Mouse (Mus musculus): ENCODE data around the gene Lyzl4. TPM values are rescaled to one million over a fixed set of nuclear protein-coding genes. Genes with fewer than 3 reads are reported as not detected.
A peak's percentile ranks its signal among the peaks of the same experiment; 100 is the strongest.

Gene Lyzl4
- total and polyA plus RNA-seq, 3 experiments, result not detected

DNA sequence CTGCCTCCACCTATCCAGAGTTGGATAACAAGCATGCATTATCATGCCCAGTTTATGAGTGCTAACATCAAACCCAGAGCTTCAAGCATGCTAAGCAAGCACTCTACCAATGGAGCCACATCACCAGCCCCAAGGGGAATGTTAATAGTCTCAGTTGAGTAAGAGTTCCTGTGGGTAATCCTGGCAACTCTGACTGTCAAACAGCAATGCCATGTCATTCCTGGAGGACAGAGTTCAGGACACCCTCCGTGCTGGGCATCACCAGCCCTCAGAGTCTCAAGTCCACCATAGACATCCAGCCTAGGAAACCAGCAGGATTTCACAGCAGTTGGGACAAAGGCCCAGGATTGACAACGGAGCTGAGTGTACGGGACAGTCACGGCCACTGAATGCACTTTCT is 18.7 kb downstream of the Lyzl4 start:
- no peaks in the 10 kb centered on the region for H3K79me2 ChIP-seq (ENCODE audit: control insufficient read depth, insufficient read depth, low read length, poor library complexity)
- no peak overlapping the region for H3K27ac ChIP-seq (ENCODE audit: control insufficient read depth, low read depth, low read length)
- H3K4me3 ChIP-seq (ENCODE audit: control insufficient read depth in 1 of 2, insufficient read depth in 1 of 2, low read depth in 2 of 2, low read length in 2 of 2), result no peak overlapping the region
- no peaks in the 10 kb centered on the region for H3K4me1 ChIP-seq (ENCODE audit: control insufficient read depth in 1 of 2, insufficient read depth in 2 of 2, low read length in 2 of 2)
- no peaks in the 10 kb centered on the region; a peak in 1 of 4 replicates for H3K27me3 ChIP-seq (ENCODE audit: control insufficient read depth in 1 of 2, insufficient read depth in 2 of 2, low read length in 2 of 2)
- no peaks in the 10 kb centered on the region for H3K9me3 ChIP-seq (replicated peaks; ENCODE audit: insufficient read depth, low read length)
- no peak for TF ChIP-seq MAFK (IDR thresholded peaks at IDR 0.05; ENCODE audit: borderline replicate concordance, low read depth, low read length)
- no peak for TF ChIP-seq SIN3A (IDR thresholded peaks at IDR 0.05; ENCODE audit: low read length)
- TF ChIP-seq ETS1 (IDR thresholded peaks at IDR 0.05; ENCODE audit: low read depth, low read length), result no peak
- TF ChIP-seq TCF12 (IDR thresholded peaks at IDR 0.05; ENCODE audit: low read depth, low read length), result no peak
- TF ChIP-seq EP300 (IDR thresholded peaks at IDR 0.05; ENCODE audit: low read depth in 1 of 2, low read length in 2 of 2), result no peak
- TF ChIP-seq KAT2A (conservative IDR thresholded peaks at IDR 0.05; ENCODE audit: low read depth, low read length), result no peak
- no peak for DNase-seq (ENCODE audit: low read depth, low spot score)
- no peak overlapping the region for H3K9ac ChIP-seq (ENCODE audit: control insufficient read depth, low read depth, low read length, poor library complexity, severe bottlenecking)
- no peaks in the 10 kb centered on the region for H3K36me3 ChIP-seq (ENCODE audit: control insufficient read depth in 1 of 2, insufficient read depth in 2 of 2, low read length in 2 of 2)

DNA sequence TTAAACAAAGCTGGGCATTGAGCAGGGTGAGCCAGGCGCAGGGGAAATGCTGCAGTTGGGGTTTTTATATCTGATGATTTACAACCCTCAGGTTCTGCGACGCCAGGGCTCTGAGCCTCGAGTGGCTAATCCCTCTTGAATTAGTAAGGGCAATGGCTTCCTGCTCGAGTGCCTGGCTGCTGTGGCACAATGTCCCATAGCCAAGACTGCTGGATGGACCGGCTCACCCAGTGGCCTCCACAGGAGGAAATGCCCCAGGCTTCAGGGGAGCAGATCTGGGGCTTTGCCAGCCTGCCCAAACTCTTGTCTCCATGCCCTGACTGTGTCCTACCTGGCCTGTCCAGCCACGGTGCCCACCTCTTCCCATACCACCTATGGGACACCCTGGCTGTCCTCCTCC is 22.5 kb downstream of the Lyzl4 start:
- Histone ChIP-seq H3K79me2 (ENCODE audit: control insufficient read depth, insufficient read depth, low read length, poor library complexity) (no peaks in the 10 kb centered on the region), H3K27ac (ENCODE audit: control insufficient read depth, low read depth, low read length) (no peak overlapping the region), H3K4me3 (ENCODE audit: control insufficient read depth in 1 of 2, insufficient read depth in 1 of 2, low read depth in 2 of 2, low read length in 2 of 2) (no peak overlapping the region), H3K4me1 (ENCODE audit: control insufficient read depth in 1 of 2, insufficient read depth in 2 of 2, low read length in 2 of 2) (no peaks in the 10 kb centered on the region), H3K27me3 (ENCODE audit: control insufficient read depth in 1 of 2, insufficient read depth in 2 of 2, low read length in 2 of 2) (peaks cover 0 to 2% of the 10 kb centered on the region in 2 experiments; a peak in 1 of 4 replicates), H3K9ac (ENCODE audit: control insufficient read depth, low read depth, low read length, poor library complexity, severe bottlenecking) (no peak overlapping the region), H3K9me3 (replicated peaks; ENCODE audit: insufficient read depth, low read length) (no peaks in the 10 kb centered on the region), H3K36me3 (ENCODE audit: control insufficient read depth in 1 of 2, insufficient read depth in 2 of 2, low read length in 2 of 2) (no peaks in the 10 kb centered on the region)
- no peak for DNase-seq (ENCODE audit: low read depth, low spot score)
- TF ChIP-seq HCFC1 (IDR thresholded peaks at IDR 0.05; ENCODE audit: low read depth, low read length) (no peak), ZMIZ1 (IDR thresholded peaks at IDR 0.05; ENCODE audit: low read depth, low read length) (no peak), GABPA (IDR thresholded peaks at IDR 0.05; ENCODE audit: low read depth, low read length) (no peak), ZNF384 (IDR thresholded peaks at IDR 0.05; ENCODE audit: low read depth, low read length) (no peak), E2F4 (IDR thresholded peaks at IDR 0.05; ENCODE audit: borderline replicate concordance, low read depth, low read length) (no peak), SMC3 (IDR thresholded peaks at IDR 0.05; ENCODE audit: low read depth, low read length) (no peak), MYC (IDR thresholded peaks at IDR 0.05; ENCODE audit: low read depth, low read length) (no peak), TCF12 (IDR thresholded peaks at IDR 0.05; ENCODE audit: low read depth, low read length) (no peak)

DNA sequence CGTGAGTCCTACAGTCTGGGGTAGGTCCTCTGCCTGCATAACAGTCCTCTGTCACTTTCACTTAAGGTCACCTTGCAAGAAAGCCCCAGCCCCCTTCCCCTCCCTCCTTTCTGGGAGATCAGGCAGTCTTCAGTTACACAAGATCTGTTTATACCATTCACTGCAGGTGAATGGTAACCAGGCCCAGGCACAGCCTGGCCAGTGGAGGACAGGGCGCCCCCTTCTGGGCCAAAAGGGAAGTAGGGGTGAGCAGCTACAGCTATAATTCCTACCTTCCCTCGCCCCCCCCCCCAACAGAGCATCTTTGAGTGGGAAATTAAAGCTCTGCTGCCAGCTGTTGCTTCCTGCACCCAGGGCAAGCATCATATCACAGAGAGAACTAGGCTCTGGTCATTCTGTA is 25.4 kb downstream of the Lyzl4 start:
- peak; percentile 8 for DNase-seq (ENCODE audit: low read depth, low spot score)
- no peak overlapping the region for H3K4me3 ChIP-seq (ENCODE audit: control insufficient read depth in 1 of 2, insufficient read depth in 1 of 2, low read depth in 2 of 2, low read length in 2 of 2)

More for the DNA sequence above, 25.4 kb downstream of the Lyzl4 start:
- Histone ChIP-seq H3K27me3 (ENCODE audit: control insufficient read depth in 1 of 2, insufficient read depth in 2 of 2, low read length in 2 of 2) (peaks cover 0 to 2% of the 10 kb centered on the region in 2 experiments; a peak in 1 of 4 replicates), H3K36me3 (ENCODE audit: control insufficient read depth in 1 of 2, insufficient read depth in 2 of 2, low read length in 2 of 2) (no peaks in the 10 kb centered on the region), H3K4me1 (ENCODE audit: control insufficient read depth in 1 of 2, insufficient read depth in 2 of 2, low read length in 2 of 2) (0 out of 4 replicates have a peak, but pooled peaks cover 0 to 4% of the 10 kb centered on the region in 2 experiments), H3K27ac (ENCODE audit: control insufficient read depth, low read depth, low read length) (no peak overlapping the region), H3K9me3 (replicated peaks; ENCODE audit: insufficient read depth, low read length) (no peaks in the 10 kb centered on the region), H3K9ac (ENCODE audit: control insufficient read depth, low read depth, low read length, poor library complexity, severe bottlenecking) (no peak overlapping the region), H3K79me2 (ENCODE audit: control insufficient read depth, insufficient read depth, low read length, poor library complexity) (no peaks in the 10 kb centered on the region)
- no peak for TF ChIP-seq BHLHE40 (IDR thresholded peaks at IDR 0.05; ENCODE audit: borderline replicate concordance, low read depth, low read length)
- peak; percentile 29 to 67 (median 40) for TF ChIP-seq CTCF (IDR thresholded peaks at IDR 0.05 in 2 of 3, conservative IDR thresholded peaks at IDR 0.05 in 1 of 3; ENCODE audit: control insufficient read depth in 1 of 3, insufficient read depth in 1 of 3, low read depth in 2 of 3, low read length in 3 of 3, poor library complexity in 1 of 3, severe bottlenecking in 1 of 3)
- no peak for TF ChIP-seq CHD2 (IDR thresholded peaks at IDR 0.05; ENCODE audit: low read length)
- TF ChIP-seq E2F4 (IDR thresholded peaks at IDR 0.05; ENCODE audit: borderline replicate concordance, low read depth, low read length), result no peak
- peak; percentile 31; the same call in 1 of the 2 replicates for TF ChIP-seq SMC3 (IDR thresholded peaks at IDR 0.05; ENCODE audit: low read depth, low read length)
- no peak; the same call in 1 of the 2 replicates for TF ChIP-seq RAD21 (IDR thresholded peaks at IDR 0.05; ENCODE audit: low read depth, low read length)
- no peak for TF ChIP-seq SIN3A (IDR thresholded peaks at IDR 0.05; ENCODE audit: low read length)
